Mouse (Mus musculus) frontal cortex, adult 2 months (tissue): ENCODE measurements around the gene Gm49398. TPM values are rescaled to one million over a fixed set of nuclear protein-coding genes. Genes with fewer than 3 reads are reported as not detected.

ENCODE experiments used
- DNase-seq, 2 experiments: peaks; one replicate each; pipeline ENCODE4 v3.0.0; 2022; ENCODE audit warnings: low spot score in 1 of 2; ENCODE audit errors: extremely low spot score in 1 of 2
- polyA plus RNA-seq: library from polyadenylated mRNA; depleted of rRNA; stranded (reverse); fragments of >200 nt; gene quantifications from 2 replicates; pipeline ENCODE4 v1.2.3, GENCODE M21; 2012; rRNA removed

Gm49398 gene
- polyA plus RNA-seq = not detected in 2 replicates

DNA sequence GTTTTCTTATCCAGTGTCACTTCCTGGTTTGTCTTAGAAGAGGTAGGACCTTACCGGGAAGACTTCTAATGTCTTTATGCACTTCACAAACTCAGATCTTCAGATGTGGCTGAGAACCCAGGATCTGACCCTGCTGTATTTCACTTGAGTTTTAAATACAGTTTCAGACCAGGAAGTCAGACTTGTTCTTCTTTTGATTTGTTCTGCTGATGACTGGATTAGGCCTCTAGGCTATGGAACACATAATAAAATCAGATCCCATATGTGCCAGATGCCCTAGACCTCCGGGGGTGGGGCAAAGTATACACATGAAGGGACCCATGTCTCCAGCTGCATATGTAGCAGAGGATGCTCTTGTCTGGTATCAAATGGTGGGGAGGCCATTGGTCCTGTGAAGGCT lies at the start of gene Gm49398:
Gene Gm49398, minus strand, starts transcription at position 101 of the 400 bp plus-strand sequence.
- DNase-seq = no peak

DNA sequence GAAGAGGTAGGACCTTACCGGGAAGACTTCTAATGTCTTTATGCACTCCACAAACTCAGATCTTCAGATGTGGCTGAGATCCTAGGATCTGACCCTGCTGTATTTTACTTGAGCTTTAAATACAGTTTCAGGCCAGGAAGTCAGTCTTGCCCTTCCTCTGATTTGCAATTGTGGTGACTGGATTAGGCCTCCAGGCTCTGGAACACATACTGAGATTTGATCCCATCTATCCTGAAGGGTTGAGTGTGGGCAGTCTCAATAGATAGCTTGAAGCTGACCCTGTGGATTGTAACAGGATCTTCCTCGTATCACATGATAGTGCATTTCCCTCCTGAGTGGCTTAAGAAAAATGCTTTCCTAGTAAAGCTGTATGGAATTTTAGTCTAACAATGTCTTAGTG lies 33.4 kb downstream of the Gm49398 start, which contains the start of gene Cts8:
Gene Cts8, minus strand, starts transcription at position 101 of the 400 bp plus-strand sequence.
- no peak for DNase-seq

DNA sequence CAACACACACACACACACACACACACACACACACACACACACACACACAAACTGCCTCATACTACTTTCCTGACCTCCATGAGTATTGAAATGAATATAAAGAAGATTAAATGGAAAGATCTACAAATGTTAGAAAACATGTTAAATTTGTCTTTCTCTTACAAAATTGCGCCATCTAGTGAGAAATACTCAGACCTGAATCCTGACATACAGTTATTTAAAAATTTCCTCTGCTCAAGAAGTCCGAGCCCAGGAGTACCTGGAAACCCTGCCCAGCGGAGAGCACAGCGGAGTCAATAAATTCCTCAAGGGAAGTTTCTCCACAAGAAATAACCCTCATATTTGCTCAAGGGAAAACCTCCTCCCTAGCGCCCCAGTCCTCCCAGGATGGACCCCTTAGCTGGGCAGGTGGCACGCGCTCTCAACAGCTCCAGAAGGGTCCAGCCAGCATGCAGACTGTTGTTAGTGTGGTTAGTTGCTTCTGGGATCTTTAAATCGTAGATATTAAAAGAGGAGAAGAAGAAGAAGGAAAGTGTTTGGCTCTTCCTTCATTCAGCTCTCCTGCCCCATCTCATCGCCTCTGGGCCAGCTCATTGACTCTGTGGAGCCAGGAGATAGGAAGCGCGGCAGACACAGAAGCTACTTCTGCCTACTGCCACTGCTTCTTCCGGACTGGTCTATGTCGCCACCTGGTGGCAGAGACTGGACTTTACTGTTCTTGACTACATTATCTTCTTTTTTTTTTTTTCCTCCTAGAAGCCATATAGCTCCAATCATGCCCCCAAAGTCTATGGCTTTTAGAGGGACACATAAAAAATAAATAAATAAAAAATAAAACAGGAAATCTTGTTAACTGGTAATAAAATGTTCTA lies 47.3 kb downstream of the Gm49398 start:
- peak; percentile 0 to 44 for DNase-seq

DNA sequence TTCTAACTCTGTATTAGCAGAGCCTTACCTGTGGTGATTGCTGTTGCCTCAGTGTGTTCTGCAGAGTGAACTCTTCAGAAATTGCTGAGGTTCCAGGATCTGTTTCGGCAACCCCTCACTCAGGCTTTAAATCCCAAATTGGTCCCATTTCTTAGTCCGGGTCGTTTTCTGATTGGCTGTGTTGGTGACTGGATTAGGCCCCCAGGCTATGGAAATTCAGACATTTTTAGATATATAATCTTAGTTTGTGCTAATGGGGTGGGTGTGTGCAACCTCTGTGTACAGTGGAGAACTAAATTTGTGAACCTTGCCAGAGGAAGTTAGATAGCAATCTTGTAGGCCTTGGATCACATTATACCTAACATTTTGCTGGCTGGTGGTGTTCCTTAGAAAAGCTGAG lies 85.3 kb downstream of the Gm49398 start, which contains the start of gene Cts6:
Gene Cts6, minus strand, starts transcription at position 101 of the 400 bp plus-strand sequence.
- no peak for DNase-seq

Other genes starting within 250 kb of the Gm49398 start
- gene Ctsq, start 248.2 kb downstream of the Gm49398 start, polyA plus RNA-seq = 0.20 and 0.21 TPM in 2 replicates
- gene Ctsr, start 124.6 kb downstream of the Gm49398 start, polyA plus RNA-seq = 0.14 and 1.8 TPM in 2 replicates
- not detected in 2 replicates for gene Cts6, start 85.4 kb downstream of the Gm49398 start, polyA plus RNA-seq
- gene Cts8, start 33.5 kb downstream of the Gm49398 start, polyA plus RNA-seq = not detected in 2 replicates
- not detected in 2 replicates for gene Cts7, start 69.4 kb upstream of the Gm49398 start, polyA plus RNA-seq